Mouse (Mus musculus): ENCODE results near the gene Grrp1.
A peak's percentile ranks its signal among the peaks of the same experiment; 100 is the strongest.

The Grrp1 gene

DNA sequence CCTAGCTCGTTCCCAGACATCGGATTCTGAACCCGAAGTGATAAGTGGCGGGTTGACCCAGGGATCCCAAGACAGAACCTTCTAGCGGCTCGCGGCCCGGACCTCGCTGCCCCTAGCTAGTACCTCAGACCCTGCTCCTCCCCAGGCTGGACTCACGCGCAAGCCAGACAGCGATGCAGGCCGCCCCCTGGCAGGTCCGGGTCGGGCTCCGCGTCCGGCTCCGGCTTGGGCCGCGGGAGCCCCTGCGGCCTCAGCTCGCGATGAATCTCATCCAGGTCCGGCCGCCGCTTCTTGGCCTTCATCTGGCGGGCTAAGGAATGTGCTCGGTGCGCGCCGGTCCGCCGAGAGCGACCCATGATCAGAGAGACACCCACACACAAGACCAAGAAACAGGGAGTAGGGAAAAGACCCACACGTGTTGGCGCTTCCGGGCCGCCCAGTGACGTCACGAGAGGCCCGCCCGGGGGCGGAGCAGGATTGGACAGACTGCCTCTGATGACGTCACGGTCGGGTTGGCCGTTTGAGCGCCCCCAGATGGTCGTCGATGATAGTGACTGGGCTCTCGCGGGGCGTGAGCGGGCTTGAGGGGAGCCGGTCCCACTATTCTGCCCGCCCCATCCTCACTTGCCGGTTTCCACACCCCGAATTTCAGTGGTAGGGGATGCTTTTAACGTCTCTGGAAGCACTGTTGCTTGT is 8.6 kb downstream of the Grrp1 start, which contains the start of gene Zfp593:
Gene Zfp593 (minus strand): TSS at position 445 of the 696 bp plus-strand sequence.
- DNase-seq (ENCODE audit: low spot score in 2 of 2), result peak; percentile 95 to 96

- no peak for DNase-seq (ENCODE audit: low spot score in 2 of 2)
Observed at GRCm38 (mm10) chr4:134243516-134244250, 10.2 kb downstream of the Grrp1 start, which contains the start of gene E130218I03Rik. TSS of gene E130218I03Rik (plus strand) at chr4:134243662.

GRCm38 (mm10) chr4:134238686-134239085 is 15.2 kb downstream of the Grrp1 start:
- no peak for DNase-seq (ENCODE audit: low spot score in 2 of 2)

DNA sequence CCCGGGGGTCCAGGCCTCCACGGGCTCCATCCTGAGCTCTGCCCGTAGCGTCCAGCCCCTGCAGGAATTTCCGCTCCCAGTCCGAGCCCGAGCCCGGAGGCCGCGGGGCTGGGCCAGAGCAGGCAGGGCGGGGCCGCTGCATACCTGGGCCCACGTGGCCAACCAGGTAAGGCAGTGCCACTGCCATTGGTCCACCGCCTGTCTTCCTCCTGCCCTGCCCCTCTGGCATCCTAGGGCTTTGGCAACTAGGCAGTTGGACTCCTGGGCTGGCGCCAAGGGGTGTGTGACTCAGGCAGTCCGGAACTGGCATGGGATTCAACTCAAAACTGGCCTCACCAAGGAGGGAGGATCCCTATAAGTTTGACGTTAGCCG is 15.6 kb downstream of the Grrp1 start, which contains the start of gene Cnksr1:
Gene Cnksr1 (minus strand): TSS at position 121 of the 373 bp plus-strand sequence.
- DNase-seq (ENCODE audit: low spot score in 2 of 2), result no peak

DNA sequence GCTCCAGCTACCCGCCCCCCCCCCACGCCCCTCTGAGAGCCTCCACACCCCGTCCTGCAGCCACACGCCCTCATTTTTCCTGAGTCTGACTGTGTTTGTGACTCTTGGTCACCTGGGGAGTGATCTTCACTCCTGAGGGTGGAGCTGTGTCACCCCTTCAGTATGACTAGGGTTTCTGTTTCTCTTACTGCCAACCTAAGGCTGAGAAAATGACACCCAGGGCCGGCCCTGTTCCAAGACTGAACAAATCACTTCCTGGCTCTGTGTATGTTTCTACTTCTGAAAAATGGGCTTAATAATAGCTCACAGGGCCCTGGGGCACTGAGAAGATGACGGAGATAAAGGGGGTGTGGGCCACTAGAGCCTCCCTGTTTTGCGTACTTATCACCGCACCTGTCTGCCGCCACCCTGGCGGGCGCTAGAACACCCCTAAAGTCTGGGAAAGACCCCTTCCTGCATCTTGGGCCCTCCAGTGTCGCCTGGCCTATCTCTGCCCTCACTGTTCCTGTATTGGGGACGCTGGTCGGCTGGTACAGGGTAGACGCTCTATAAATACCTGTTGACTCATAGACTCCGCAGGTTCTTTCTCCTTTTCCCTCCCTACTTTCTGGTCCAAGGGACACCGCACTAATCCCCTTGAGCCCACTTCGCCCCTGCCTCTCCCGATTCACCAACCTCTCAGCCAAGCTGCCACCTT is 16.2 kb downstream of the Grrp1 start:
- no peak for DNase-seq (ENCODE audit: low spot score in 2 of 2)

- DNase-seq (ENCODE audit: low spot score in 2 of 2), result no peak
Observed at GRCm38 (mm10) chr4:134234876-134235275, 19.0 kb downstream of the Grrp1 start.

- DNase-seq (ENCODE audit: low spot score in 2 of 2), result no peak
Observed at GRCm38 (mm10) chr4:134230431-134230830, 23.5 kb downstream of the Grrp1 start.

DNA sequence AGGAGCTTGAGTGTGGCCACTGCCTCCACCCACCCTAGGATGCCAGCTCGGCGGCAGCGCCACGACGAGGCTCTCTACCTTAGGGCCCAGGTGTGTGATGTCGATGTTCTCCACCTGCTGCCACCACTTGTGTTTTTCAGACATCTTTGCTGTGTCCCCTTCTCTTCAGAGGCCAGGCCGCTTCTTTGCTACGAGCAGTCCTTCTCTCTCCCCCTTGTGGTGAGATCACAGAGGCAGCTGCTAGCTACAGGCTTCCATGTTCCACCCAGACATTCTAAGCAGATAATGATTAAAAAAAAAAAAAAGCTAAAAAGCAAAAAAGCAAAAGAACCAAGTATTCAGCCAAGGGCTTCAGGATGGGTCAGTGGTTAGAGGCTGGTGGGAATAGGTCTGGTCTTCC is 26.7 kb downstream of the Grrp1 start, which contains the start of gene Catsper4:
Gene Catsper4 (minus strand): TSS at position 190 of the 400 bp plus-strand sequence.
- DNase-seq (ENCODE audit: low spot score in 2 of 2), result no peak

DNA sequence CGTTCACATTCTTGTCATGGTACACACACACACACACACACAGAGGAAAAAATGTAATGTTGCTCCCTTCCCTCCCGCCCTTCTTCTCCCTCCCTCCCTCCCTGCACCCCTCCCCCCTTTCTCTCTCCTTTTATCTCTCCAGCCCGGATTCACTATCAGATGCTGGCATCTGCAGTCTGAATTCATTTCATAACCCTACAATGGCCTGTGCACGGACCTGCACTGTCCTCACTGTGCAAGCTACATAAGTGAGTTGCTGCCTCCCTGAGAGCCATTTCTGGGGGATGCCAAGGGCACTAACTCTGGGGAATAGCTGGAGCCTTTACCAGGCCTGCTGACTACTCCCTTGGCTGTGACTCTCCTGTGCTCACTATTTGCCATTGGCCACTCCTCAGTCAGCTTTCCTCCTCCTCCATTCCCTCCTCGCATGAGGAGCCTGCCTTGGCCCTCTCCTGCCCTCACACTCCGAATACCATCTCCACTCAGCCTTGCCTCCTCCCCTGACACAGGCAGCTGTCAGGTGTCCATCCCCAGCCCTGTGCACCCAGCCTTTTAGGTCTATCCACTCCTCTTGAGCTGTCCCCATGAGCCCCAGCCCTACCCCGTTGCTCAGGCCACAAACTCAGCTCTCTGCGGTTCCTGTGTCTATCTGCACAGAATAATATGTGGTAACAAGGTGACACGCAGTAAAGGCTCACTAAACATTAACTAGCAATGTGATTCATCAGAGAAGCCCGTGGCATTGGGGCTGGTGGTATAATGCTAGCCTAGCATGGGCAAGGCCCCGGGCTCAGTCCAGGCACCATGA is 30.9 kb downstream of the Grrp1 start:
- no peak for DNase-seq (ENCODE audit: low spot score in 2 of 2)

GRCm38 (mm10) chr4:134206488-134207053 is 47.3 kb downstream of the Grrp1 start:
- DNase-seq (ENCODE audit: low spot score in 2 of 2), result no peak

GRCm38 (mm10) chr4:134203340-134203896 is 50.5 kb downstream of the Grrp1 start:
- DNase-seq (ENCODE audit: low spot score in 2 of 2), result no peak

DNA sequence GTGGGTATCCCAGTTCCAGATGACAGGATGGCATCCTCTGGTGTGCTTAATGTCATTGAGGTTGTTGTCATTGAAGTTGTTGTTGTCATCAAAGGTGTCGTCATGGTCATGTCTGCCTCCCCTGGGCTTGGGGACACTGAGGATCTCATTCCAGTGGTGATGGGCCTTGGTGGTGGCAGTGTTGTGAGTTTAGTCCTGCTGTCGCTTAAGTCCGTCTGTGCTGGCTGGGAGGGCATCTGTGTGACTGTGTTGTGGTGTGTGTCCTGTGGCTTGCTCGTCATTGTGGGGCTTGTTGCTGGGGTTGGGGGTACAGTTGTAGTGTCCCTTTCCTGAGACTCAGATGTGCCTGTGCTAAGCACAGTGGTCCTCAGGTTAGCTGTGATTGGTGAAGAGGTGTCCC is 51.0 kb downstream of the Grrp1 start, which contains the start of gene Gm7534:
Gene Gm7534 (minus strand): TSS at position 101 of the 400 bp plus-strand sequence.
- DNase-seq (ENCODE audit: low spot score in 2 of 2), result no peak

Data from natural killer cell, adult 2 months (primary cell).